Mouse (Mus musculus) limb, embryonic 14.5 days (tissue): Measurements from ENCODE around the gene Pik3ca. TPM values are rescaled to one million over a fixed set of nuclear protein-coding genes. Genes with fewer than 3 reads are reported as not detected.
A peak's percentile ranks its signal among the peaks of the same experiment; 100 is the strongest.

Source experiments
- ATAC-seq: fragments of 200-750 bp; cut with Nextera tagmentation; 2 replicates; pipeline ENCODE4 v1.8.0; 2017; ENCODE audit warnings: low read depth, moderate number of reproducible peaks, moderate TSS enrichment; ENCODE audit not compliant: low FRiP score
- DNase-seq: peaks from one replicate; pipeline ENCODE4 v3.0.0-alpha.2; 2015; ENCODE audit warnings: low spot score
- H3K27ac ChIP-seq: fragments of 300-500 bp; sonication (generic); replicated peaks from 2 replicates; pipeline ENCODE4 v1.5.1; 2014; ENCODE audit warnings: low read depth, mild to moderate bottlenecking, low read length, moderate library complexity, mixed read lengths
- H3K27me3 ChIP-seq: fragments of 300-500 bp; sonication (generic); 2 replicates; pipeline ENCODE4 v1.6.1; 2014; ENCODE audit warnings: low read length, mixed read lengths; ENCODE audit not compliant: control insufficient read depth, insufficient read depth
- H3K36me3 ChIP-seq: fragments of 300-500 bp; sonication (generic); 2 replicates; pipeline ENCODE4 v1.6.1; 2014; ENCODE audit warnings: mild to moderate bottlenecking, low read length, moderate library complexity, mixed read lengths; ENCODE audit not compliant: control insufficient read depth, insufficient read depth
- H3K4me1 ChIP-seq: fragments of 300-500 bp; sonication (generic); 2 replicates; pipeline ENCODE4 v1.6.1; 2014; ENCODE audit warnings: antibody characterized with exemption, low read length, mixed read lengths; ENCODE audit not compliant: control insufficient read depth, insufficient read depth
- H3K4me2 ChIP-seq: fragments of 300-500 bp; sonication (generic); replicated peaks from 2 replicates; pipeline ENCODE4 v1.6.1; 2014; ENCODE audit warnings: low read depth, mild to moderate bottlenecking, low read length, moderate library complexity; ENCODE audit not compliant: severe bottlenecking
- H3K4me3 ChIP-seq: fragments of 300-500 bp; sonication (generic); replicated peaks from 2 replicates; pipeline ENCODE4 v1.5.1; 2014; ENCODE audit warnings: low read length
- H3K9ac ChIP-seq: fragments of 300-500 bp; sonication (generic); 2 replicates; pipeline ENCODE4 v1.6.1; 2014; ENCODE audit warnings: mild to moderate bottlenecking, low read depth, low read length, moderate library complexity; ENCODE audit not compliant: severe bottlenecking
- H3K9me3 ChIP-seq: fragments of 300-500 bp; sonication (generic); 2 replicates; pipeline ENCODE4 v1.6.1; 2016; ENCODE audit warnings: low read length; ENCODE audit not compliant: control insufficient read depth
- POLR2A ChIP-seq: fragments of 200-500 bp; IDR thresholded peaks from 2 replicates; pipeline ENCODE4 v1.8.0; 2012; ENCODE audit warnings: inconsistent platforms, mild to moderate bottlenecking, moderate library complexity, borderline replicate concordance; ENCODE audit not compliant: insufficient read depth, insufficient read length; ENCODE audit errors: extremely low read depth
- WGBS: fragments of 180-500 bp; shearing (Covaris S2); extraction: QIAGEN DNeasy Blood & Tissue Kit; methylation state at CpG from one replicate; pipeline ENCODE4 v1.1.7; 2014; 5-methylcytosine and 5-hydroxymethylcytosine counted together
- polyA plus RNA-seq, 2 experiments: library from polyadenylated mRNA; depleted of rRNA in 1 of 2; stranded (reverse) in 1 of 2; unstranded in 1 of 2; fragments of >200 nt; fragmentation: Nextera tagmentation in 1 of 2; extraction: Ambion mirVana in 1 of 2; gene quantifications; 2 replicates each; pipeline versions ENCODE4 v1.2.1 to v1.2.3; 2012 to 2014

Pik3ca gene
- polyA plus RNA-seq (2012; rRNA removed) (17.1 and 20.7 TPM in 2 replicates), polyA plus RNA-seq (2014; fragmentation: Nextera tagmentation; extraction: Ambion mirVana) (17.0 and 21.8 TPM in 2 replicates)

DNA sequence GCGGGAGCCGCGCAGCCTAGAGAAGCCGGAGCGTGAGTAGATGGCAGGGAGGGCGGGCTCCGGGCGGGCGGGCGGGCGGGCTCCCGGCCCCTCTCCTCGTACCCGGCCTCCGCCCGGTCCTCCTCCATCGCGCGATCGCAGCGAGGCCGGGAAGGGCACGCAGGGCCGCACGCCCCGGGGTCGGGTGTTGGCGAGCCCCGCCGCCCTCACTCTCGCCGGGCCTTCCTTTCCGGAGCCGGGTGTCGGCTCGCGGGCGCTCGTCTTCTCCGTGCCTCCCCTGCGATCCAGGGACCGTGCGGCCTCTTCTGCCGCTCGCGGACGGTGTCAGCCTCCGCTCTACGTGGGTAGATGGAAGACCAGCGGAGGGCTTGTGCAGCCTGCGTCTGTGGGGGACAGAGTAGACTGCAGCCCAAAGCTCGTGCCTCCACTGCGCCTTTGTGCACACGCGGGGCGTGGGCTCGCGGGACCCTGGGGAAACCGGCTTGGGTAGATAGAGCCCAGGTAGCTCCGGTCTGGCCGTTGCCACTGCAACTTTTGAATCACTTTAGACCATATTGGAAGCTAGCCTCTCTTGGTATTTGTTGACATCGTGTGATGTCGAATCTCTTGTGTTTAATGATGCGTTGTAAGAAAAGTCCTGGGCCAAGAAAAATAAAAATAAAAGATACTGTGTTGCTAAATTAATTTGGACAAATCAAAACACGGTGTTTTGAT is at the start of gene Pik3ca:
TSS of gene Pik3ca (plus strand) at position 211 of the 714 bp plus-strand sequence.
- ATAC-seq (peak; percentile 30), DNase-seq (peak; percentile 44)
- Histone ChIP-seq H3K9me3 (no peaks in the 10 kb centered on the region), H3K27me3 (no peaks in the 10 kb centered on the region), H3K27ac (peak within 1 kb of the TSS; percentile 99), H3K4me1 (peaks cover 18% of the 10 kb centered on the region), H3K9ac (peak within 1 kb of the TSS; percentile 98), H3K4me3 (peak within 1 kb of the TSS; percentile 92), H3K36me3 (no peaks in the 10 kb centered on the region), H3K4me2 (peak within 1 kb of the TSS; percentile 81)
- 2% methylated on average over 27 of the region's 65 CpGs for WGBS
- peak; percentile 69; the same call in 1 of the 2 replicates for TF ChIP-seq POLR2A

- ATAC-seq (no peak), DNase-seq (no peak)
- TF ChIP-seq POLR2A = no peak
- no peak overlapping the region for H3K27ac ChIP-seq
- H3K36me3 ChIP-seq = peaks cover 7% of the 10 kb centered on the region
- H3K9ac ChIP-seq = no peak overlapping the region
- H3K4me2 ChIP-seq = no peak overlapping the region
- H3K4me3 ChIP-seq = no peak overlapping the region
- no peaks in the 10 kb centered on the region for H3K4me1 ChIP-seq
- 94% methylated on average over 6 of the region's 6 CpGs for WGBS
- no peaks in the 10 kb centered on the region for H3K27me3 ChIP-seq
- no peaks in the 10 kb centered on the region for H3K9me3 ChIP-seq
These were observed 49.6 kb upstream of the Pik3ca start for GRCm38 (mm10) chr3:32347881-32348280.

- H3K36me3 ChIP-seq = no peaks in the 10 kb centered on the region
- H3K9me3 ChIP-seq = no peaks in the 10 kb centered on the region
- no peak for DNase-seq
- H3K27me3 ChIP-seq = no peaks in the 10 kb centered on the region
- ATAC-seq = no peak
- H3K4me1 ChIP-seq = 0 out of 2 replicates have a peak, but pooled peaks cover 5% of the 10 kb centered on the region
- no peak overlapping the region for H3K4me3 ChIP-seq
- WGBS = 20% methylated on average over 6 of the region's 6 CpGs
- no peak overlapping the region for H3K9ac ChIP-seq
- TF ChIP-seq POLR2A = no peak
- no peak overlapping the region for H3K27ac ChIP-seq
- H3K4me2 ChIP-seq = no peak overlapping the region
These were observed 36.2 kb upstream of the Pik3ca start for GRCm38 (mm10) chr3:32361221-32361620.

DNA sequence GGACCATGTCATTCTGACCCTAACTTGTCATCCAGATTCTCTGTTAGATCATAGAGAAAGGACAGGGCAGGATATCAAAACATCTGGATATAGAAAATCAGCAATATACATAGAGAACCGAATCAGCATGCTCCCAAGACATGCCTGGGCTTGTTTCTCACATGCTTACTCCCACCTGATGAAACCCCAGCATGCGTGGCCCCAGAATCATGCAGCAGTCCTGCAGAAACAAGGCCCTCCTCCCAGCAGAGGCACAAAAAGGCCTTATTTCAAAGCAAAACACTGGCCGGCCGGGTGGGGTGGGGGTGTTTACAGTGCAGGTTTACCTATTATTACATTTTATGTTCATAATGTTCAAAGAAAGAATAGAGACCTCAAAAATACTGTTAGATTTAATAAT is 33.3 kb upstream of the Pik3ca start:
- peak overlapping the region; percentile 70 for H3K4me2 ChIP-seq
- 0 out of 2 replicates have a peak, but pooled peaks cover 5% of the 10 kb centered on the region for H3K4me1 ChIP-seq
- no peaks in the 10 kb centered on the region for H3K36me3 ChIP-seq
- 0 out of 2 replicates have a peak overlapping the region, but pooled peaks have one; percentile 84 for H3K4me3 ChIP-seq
- DNase-seq (no peak), ATAC-seq (no peak)
- no peak overlapping the region for H3K9ac ChIP-seq
- no peaks in the 10 kb centered on the region for H3K9me3 ChIP-seq
- H3K27ac ChIP-seq = no peak overlapping the region
- WGBS = 52% methylated on average over 4 of the region's 4 CpGs
- no peaks in the 10 kb centered on the region for H3K27me3 ChIP-seq
- no peak for TF ChIP-seq POLR2A

- peak; percentile 74; the same call in 1 of the 2 replicates for ATAC-seq
- Histone ChIP-seq H3K4me1 (0 out of 2 replicates have a peak, but pooled peaks cover 5% of the 10 kb centered on the region), H3K27ac (peak overlapping the region; percentile 46; the same call in 1 of the 2 replicates), H3K9ac (peak overlapping the region; percentile 85), H3K36me3 (no peaks in the 10 kb centered on the region), H3K9me3 (no peaks in the 10 kb centered on the region), H3K4me2 (peak overlapping the region; percentile 70), H3K4me3 (peak overlapping the region; percentile 84), H3K27me3 (no peaks in the 10 kb centered on the region)
- DNase-seq = peak; percentile 40
- 3% methylated on average over 31 of the region's 54 CpGs for WGBS
- no peak for TF ChIP-seq POLR2A
These were observed 32.5 kb upstream of the Pik3ca start for GRCm38 (mm10) chr3:32364841-32365545.
